Mouse (Mus musculus): ENCODE measurements at regions not wholly inside any gene's neighbourhood (a gene's known extent, or its start where the extent isn't known, plus 50 kb on each side); places are given as distances from the start of the nearest gene placed in this dataset.

GRCm38 (mm10) chr9:122455301-122455700 is 103.9 kb downstream of the Abhd5 start:
- TF ChIP-seq CTCF (IDR thresholded peaks at IDR 0.05; ENCODE audit: borderline replicate concordance, extremely low read depth, insufficient read depth, insufficient read length), result no peak
- no peak for TF ChIP-seq POLR2A (IDR thresholded peaks at IDR 0.05; ENCODE audit: borderline replicate concordance, extremely low read depth, insufficient read depth, insufficient read length, poor library complexity, severe bottlenecking)
